Mouse (Mus musculus) lung, embryonic 16.5 days (tissue): ENCODE results near the gene Fcrl6. TPM values are rescaled to one million over a fixed set of nuclear protein-coding genes. Genes with fewer than 3 reads are reported as not detected.

ENCODE experiments used
- ATAC-seq: fragments of 200-750 bp; cut with Nextera tagmentation; 2 replicates; pipeline ENCODE4 v1.8.0; 2017; ENCODE audit warnings: low read depth, mild to moderate bottlenecking, moderate library complexity
- H3K27ac ChIP-seq: fragments of 300-500 bp; sonication (generic); 2 replicates; pipeline ENCODE4 v1.5.1; 2014; ENCODE audit warnings: mild to moderate bottlenecking, control low read depth, low read length
- H3K27me3 ChIP-seq: fragments of 300-500 bp; sonication (generic); 2 replicates; pipeline ENCODE4 v1.6.1; 2014; ENCODE audit warnings: low read depth, low read length, mixed read lengths; ENCODE audit not compliant: control insufficient read depth, insufficient read depth
- H3K36me3 ChIP-seq: fragments of 300-500 bp; sonication (generic); 2 replicates; pipeline ENCODE4 v1.6.1; 2014; ENCODE audit warnings: low read length; ENCODE audit not compliant: control insufficient read depth, insufficient read depth
- H3K4me1 ChIP-seq: fragments of 300-500 bp; sonication (generic); replicated peaks from 2 replicates; pipeline ENCODE4 v1.6.1; 2014; ENCODE audit warnings: low read length, mixed read lengths; ENCODE audit not compliant: control insufficient read depth, insufficient read depth
- H3K4me2 ChIP-seq: fragments of 300-500 bp; sonication (generic); 2 replicates; pipeline ENCODE4 v1.6.1; 2014; ENCODE audit warnings: low read depth, low read length, control low read depth
- H3K4me3 ChIP-seq: fragments of 300-500 bp; sonication (generic); 2 replicates; pipeline ENCODE4 v1.5.1; 2014; ENCODE audit warnings: mild to moderate bottlenecking, low read length, control low read depth
- H3K9ac ChIP-seq: fragments of 300-500 bp; sonication (generic); 2 replicates; pipeline ENCODE4 v1.6.1; 2014; ENCODE audit warnings: low read length, control low read depth
- H3K9me3 ChIP-seq: fragments of 300-500 bp; sonication (generic); 2 replicates; pipeline ENCODE4 v1.6.1; 2016; ENCODE audit warnings: low read length; ENCODE audit not compliant: control insufficient read depth
- WGBS: fragments of 180-500 bp; shearing (Covaris S2); extraction: QIAGEN DNeasy Blood & Tissue Kit; methylation state at CpG from one replicate; pipeline ENCODE4 v1.1.7; 2014; 5-methylcytosine and 5-hydroxymethylcytosine counted together
- polyA plus RNA-seq: library from polyadenylated mRNA; unstranded; fragments of >200 nt; fragmentation: Nextera tagmentation; extraction: Ambion mirVana; gene quantifications from 2 replicates; pipeline ENCODE4 v1.2.1, GENCODE M21; 2015

Gene Fcrl6
- polyA plus RNA-seq, 1 experiment from 2014 or later = not detected

DNA sequence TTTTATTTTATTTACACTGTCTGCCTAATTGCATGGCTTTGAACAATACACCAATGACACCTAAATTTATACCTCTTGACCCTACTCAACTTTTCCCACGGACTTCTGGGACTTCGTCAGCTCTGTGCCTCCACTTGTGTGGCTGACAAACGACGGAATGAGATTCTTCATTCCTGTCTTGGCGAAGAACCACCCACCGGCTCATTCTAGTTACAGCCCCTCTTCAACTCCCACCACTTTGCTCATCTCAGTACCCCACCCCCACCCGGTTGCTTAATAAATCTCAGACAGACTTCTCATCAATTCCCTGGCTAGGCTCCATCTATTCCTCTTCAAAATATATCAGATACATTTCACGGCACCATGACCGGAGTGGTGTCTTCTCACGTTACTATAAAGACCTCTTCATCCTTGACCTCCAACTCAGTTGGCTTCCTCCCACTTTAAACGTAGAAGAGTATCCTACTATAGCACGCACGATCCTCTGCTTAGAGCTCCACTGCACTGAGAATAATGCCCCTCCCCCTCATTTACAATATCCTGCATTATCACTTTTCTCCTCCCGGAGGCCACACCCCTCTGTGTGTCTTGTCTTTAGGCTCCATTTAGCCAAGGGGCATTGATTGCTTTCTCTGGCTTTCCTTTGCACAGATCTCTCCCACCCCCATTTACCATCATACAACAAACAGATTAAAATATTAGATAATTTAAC, 15.2 kb upstream of the Fcrl6 start:
- Histone ChIP-seq H3K4me1 (peaks cover 6% of the 10 kb centered on the region; the same call in 1 of the 2 replicates), H3K4me3 (peak overlapping the region; percentile 24; the same call in 1 of the 2 replicates), H3K27me3 (peaks cover 2% of the 10 kb centered on the region; the same call in 1 of the 2 replicates), H3K9ac (no peak overlapping the region), H3K27ac (no peak overlapping the region), H3K36me3 (no peaks in the 10 kb centered on the region), H3K9me3 (no peaks in the 10 kb centered on the region), H3K4me2 (peak overlapping the region; percentile 42)
- 26% methylated on average over 14 of the region's 14 CpGs for WGBS
- no peak for ATAC-seq

DNA sequence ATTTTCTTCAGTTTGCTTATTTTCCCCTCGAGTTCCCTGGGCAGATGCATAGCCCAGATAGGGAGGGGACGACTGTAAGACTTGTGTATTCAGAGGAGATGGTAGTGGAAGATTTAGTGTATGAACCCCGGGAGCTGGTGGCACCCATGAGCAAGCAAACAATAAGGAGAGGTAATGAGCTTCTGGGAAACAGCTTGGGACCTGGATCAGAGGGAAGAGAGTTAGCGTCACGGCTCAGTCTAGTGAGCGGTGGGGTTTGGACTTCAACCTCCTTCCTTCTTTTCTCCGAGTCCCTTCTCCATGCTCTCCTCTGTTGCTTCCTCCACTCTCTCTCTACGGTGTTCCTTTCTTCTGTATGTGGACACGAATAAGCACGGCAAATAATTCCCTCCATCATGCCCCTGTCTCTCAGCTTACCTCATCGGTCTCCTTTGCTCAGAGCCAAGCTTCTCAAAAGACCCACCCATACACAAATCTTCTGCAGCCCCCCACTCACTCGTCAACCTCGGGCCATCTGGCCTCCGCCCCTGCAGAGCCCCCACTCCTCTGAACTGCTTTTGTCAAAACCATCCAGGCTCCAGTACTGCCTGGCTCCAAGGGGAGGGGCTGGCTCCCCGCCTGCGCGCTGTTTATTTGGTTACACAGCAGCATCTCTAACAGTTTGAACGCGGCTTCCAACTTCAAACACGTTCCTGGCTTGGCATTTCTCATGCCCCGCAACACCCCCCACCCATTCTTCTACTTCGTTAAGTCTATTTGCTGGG, 14.4 kb upstream of the Fcrl6 start:
- Histone ChIP-seq H3K27ac (no peak overlapping the region), H3K4me1 (peaks cover 6% of the 10 kb centered on the region; the same call in 1 of the 2 replicates), H3K4me2 (peak overlapping the region; percentile 42), H3K36me3 (no peaks in the 10 kb centered on the region), H3K9me3 (no peaks in the 10 kb centered on the region), H3K27me3 (peaks cover 2% of the 10 kb centered on the region; the same call in 1 of the 2 replicates), H3K4me3 (peak overlapping the region; percentile 24), H3K9ac (peak overlapping the region; percentile 27)
- ATAC-seq = peak; percentile 64
- 8% methylated on average over 22 of the region's 22 CpGs for WGBS

DNA sequence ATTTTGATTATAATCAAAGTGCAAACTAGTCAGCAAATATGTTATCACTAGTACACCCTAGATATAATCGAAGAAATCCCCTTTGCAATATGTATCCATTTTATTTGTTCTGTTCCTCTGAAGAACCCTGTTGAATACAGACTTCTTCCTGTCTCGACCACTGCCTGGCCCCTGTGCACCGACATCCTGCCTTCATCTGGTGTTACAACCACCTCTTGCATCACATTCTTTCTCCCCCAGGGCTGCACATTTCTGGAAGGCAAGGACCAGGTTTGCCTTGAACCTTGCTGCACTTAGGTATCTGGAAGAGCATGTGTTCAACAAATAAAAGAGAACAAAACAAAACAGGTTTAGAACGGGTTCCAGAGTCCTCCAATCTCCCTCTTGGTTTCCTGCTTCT, 13.1 kb upstream of the Fcrl6 start:
- ATAC-seq = no peak
- Histone ChIP-seq H3K4me3 (no peak overlapping the region), H3K4me1 (peaks cover 6% of the 10 kb centered on the region; the same call in 1 of the 2 replicates), H3K27ac (no peak overlapping the region), H3K27me3 (peaks cover 2% of the 10 kb centered on the region; the same call in 1 of the 2 replicates), H3K36me3 (no peaks in the 10 kb centered on the region), H3K9me3 (no peaks in the 10 kb centered on the region), H3K4me2 (no peak overlapping the region), H3K9ac (no peak overlapping the region)
- WGBS = 33% methylated on average over 4 of the region's 4 CpGs

DNA sequence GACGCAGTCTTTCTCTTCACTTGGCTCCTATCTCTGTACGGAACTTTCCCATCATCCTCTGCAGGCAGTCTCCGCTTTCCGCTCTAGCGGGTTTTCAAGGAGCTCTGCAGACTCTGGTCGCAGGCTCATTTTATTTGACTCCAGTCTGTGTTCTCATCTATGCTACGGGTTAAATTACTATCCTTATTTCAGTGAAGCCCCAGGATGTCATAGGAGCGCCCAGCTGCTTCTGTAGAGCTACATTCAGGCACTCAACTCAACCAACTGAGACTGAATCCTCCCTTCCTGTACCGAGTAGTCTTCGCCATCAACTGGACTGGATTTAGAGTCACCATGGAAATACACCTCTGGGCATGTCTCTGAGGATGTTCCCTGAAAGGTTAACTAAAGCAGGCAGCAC, 12.3 kb upstream of the Fcrl6 start:
- ATAC-seq = no peak
- Histone ChIP-seq H3K9ac (no peak overlapping the region), H3K27me3 (peaks cover 2% of the 10 kb centered on the region; the same call in 1 of the 2 replicates), H3K4me3 (no peak overlapping the region), H3K27ac (no peak overlapping the region), H3K9me3 (no peaks in the 10 kb centered on the region), H3K4me2 (no peak overlapping the region), H3K4me1 (peaks cover 6% of the 10 kb centered on the region; the same call in 1 of the 2 replicates), H3K36me3 (no peaks in the 10 kb centered on the region)
- 78% methylated on average over 10 of the region's 10 CpGs for WGBS

DNA sequence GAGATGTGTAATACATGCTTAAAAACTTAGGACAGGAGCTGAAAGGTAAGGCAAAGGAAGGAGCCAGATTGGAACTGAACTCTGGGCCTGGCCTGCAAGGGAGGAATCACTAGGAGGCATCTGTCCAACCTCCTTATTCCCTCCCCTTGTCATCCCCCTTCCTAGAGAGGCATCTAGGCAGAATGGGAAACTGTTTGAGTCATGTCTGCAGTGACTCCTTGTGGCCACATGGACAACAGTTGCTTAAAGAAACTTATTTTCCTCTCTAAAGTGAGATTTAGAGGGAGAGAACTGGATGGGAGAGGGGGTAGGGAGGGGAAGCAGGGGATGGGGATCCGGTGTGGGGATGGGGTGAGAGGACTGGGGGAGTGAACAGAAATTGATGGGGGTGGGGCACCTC, 10.4 kb upstream of the Fcrl6 start:
- WGBS = 29% methylated on average over 1 of the region's 1 CpGs
- Histone ChIP-seq H3K27ac (no peak overlapping the region), H3K9ac (no peak overlapping the region), H3K4me1 (peaks cover 6% of the 10 kb centered on the region; the same call in 1 of the 2 replicates), H3K27me3 (peaks cover 2% of the 10 kb centered on the region; the same call in 1 of the 2 replicates), H3K4me3 (no peak overlapping the region), H3K4me2 (no peak overlapping the region), H3K36me3 (no peaks in the 10 kb centered on the region), H3K9me3 (no peaks in the 10 kb centered on the region)
- ATAC-seq = 0 out of 2 replicates have a peak, but pooled peaks have one; percentile 12

DNA sequence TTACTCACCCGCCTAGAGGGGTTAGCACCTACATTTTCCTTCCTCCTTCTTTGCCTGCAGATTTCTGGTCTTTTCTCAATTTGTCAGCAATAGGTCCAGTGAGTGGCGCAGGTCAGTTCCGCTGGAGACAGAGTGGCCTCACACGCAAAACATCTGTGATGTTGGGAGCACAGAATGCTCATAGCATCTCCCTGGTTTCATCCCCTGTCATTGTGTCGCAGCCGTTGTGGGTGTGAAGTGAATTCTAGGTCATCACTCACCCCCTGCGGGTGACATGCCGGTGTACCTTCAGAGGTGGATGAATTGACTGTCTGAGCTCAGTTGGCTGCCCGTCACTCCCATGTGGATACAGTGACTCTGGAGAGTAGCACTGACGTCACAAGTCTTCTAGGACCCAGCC, 9.0 kb upstream of the Fcrl6 start:
- Histone ChIP-seq H3K4me2 (no peak overlapping the region), H3K4me1 (no peaks in the 10 kb centered on the region), H3K27me3 (peaks cover 2% of the 10 kb centered on the region; the same call in 1 of the 2 replicates), H3K9me3 (no peaks in the 10 kb centered on the region), H3K36me3 (no peaks in the 10 kb centered on the region), H3K9ac (no peak overlapping the region), H3K4me3 (no peak overlapping the region), H3K27ac (no peak overlapping the region)
- ATAC-seq = no peak
- 65% methylated on average over 10 of the region's 10 CpGs for WGBS

DNA sequence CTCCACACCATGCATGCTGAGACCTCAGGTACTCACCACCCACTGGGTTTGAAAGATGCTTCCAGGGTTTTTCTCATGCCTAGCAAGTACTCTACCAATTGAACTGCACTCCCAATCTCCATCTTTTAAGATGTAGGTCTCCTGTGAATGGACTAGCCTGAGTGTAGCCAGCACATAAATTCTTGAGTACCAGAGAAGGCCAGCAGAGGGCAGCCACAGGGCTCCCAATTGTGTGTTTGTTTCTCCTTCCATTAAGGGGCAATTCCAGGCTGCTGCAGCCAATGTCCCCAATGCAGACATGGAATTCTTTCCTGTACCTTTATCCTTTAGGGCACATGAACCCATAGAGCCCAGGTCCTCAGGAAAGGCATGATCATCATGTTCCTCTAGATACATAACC, 7.9 kb downstream of the Fcrl6 start:
- Histone ChIP-seq H3K4me3 (no peak overlapping the region), H3K27me3 (no peaks in the 10 kb centered on the region), H3K9ac (no peak overlapping the region), H3K4me2 (no peak overlapping the region), H3K27ac (no peak overlapping the region), H3K36me3 (no peaks in the 10 kb centered on the region), H3K4me1 (no peaks in the 10 kb centered on the region), H3K9me3 (no peaks in the 10 kb centered on the region)
- no peak for ATAC-seq

DNA sequence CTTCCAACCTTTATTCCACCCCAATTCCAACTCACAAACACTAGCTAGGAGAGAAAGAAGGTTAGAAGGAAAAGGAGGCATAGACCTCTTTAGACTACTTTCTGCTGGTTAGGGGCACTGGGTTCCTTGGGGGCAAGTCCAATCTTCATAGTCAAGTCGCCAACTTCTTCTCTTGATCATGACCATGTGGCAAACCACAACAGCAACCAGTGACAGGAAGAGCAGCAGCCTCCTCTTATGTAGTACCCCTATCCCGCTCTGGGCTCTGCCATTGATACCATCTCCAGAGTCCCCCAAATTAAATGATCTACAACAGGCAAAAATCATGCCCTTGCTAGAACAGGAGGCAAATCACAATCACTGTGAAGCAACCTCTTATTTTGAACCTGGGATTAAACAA, 8.4 kb downstream of the Fcrl6 start:
- no peaks in the 10 kb centered on the region for H3K4me1 ChIP-seq
- H3K9ac ChIP-seq = no peak overlapping the region
- H3K36me3 ChIP-seq = no peaks in the 10 kb centered on the region
- H3K27me3 ChIP-seq = no peaks in the 10 kb centered on the region
- 80% methylated on average over 2 of the region's 2 CpGs for WGBS
- no peak overlapping the region for H3K27ac ChIP-seq
- no peaks in the 10 kb centered on the region for H3K9me3 ChIP-seq
- ATAC-seq = no peak
- no peak overlapping the region for H3K4me3 ChIP-seq
- H3K4me2 ChIP-seq = no peak overlapping the region

DNA sequence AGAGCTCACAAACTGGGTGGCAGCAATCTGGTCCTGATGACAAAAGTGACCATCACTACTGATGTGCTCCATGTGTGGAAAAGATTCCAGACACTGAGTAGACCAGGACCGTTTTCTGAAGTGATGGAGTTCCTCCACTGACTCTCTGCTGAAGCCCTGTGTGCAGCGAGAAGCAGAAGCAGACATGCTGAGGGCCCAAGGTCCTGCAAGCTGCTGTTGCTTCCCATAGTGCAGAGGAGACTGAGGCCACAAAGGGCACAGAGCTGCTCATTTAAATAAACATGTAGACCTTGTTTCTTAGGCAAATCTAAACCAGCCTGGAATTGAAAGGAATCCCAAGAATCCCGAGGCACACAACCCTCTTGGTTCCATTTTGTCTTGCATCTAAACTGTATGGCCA, 9.0 kb downstream of the Fcrl6 start:
- no peaks in the 10 kb centered on the region for H3K36me3 ChIP-seq
- H3K4me3 ChIP-seq = no peak overlapping the region
- no peak overlapping the region for H3K4me2 ChIP-seq
- WGBS = 57% methylated on average over 3 of the region's 3 CpGs
- H3K9ac ChIP-seq = no peak overlapping the region
- ATAC-seq = no peak
- H3K9me3 ChIP-seq = no peaks in the 10 kb centered on the region
- no peak overlapping the region for H3K27ac ChIP-seq
- no peaks in the 10 kb centered on the region for H3K27me3 ChIP-seq
- H3K4me1 ChIP-seq = no peaks in the 10 kb centered on the region
